Mouse (Mus musculus) brain, embryonic 14.5 days (tissue): ENCODE measurements around the gene Gm49378.
A peak's percentile ranks its signal among the peaks of the same experiment; 100 is the strongest.

Experiments
- CTCF ChIP-seq: fragments of 200-500 bp; IDR thresholded peaks from 2 replicates; pipeline ENCODE4 v1.5.1; 2012; ENCODE audit warnings: inconsistent platforms, mild to moderate bottlenecking, moderate library complexity, borderline replicate concordance; ENCODE audit not compliant: insufficient read depth, insufficient read length; ENCODE audit errors: extremely low read depth
- POLR2A ChIP-seq: fragments of 200-500 bp; IDR thresholded peaks from 2 replicates; pipeline ENCODE4 v1.6.1; 2012; ENCODE audit warnings: mild to moderate bottlenecking, inconsistent platforms, borderline replicate concordance; ENCODE audit not compliant: poor library complexity, insufficient read depth, insufficient read length, severe bottlenecking; ENCODE audit errors: extremely low read depth

DNA sequence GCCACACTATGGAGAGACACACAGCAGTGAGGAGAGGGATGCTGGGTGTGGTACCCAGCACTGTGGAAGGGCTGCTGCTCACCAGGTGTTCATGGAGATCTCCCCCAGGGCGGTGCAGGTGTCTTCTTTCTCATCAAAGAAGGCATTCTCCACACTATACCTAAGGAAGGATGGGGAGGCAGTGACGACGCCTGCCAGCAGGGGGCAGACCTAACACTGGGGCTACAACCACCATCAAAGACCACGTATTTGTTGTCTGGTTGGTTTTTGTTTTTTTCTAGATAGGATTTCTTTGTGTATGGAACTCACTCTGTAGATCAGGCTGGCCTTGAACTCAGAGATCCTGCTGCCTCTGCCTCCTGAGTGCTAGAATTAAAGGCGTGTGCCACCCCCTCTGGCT is 8.4 kb downstream of the Gm49378 start:
- no peak for TF ChIP-seq POLR2A
- peak; percentile 76 for TF ChIP-seq CTCF
